Mouse (Mus musculus) WW6 (cell line): ENCODE results near the gene Btbd35f5.
"Not testable (repeated sequence)": the region's sequence is repeated elsewhere in the genome, so short reads cannot be mapped to it uniquely, and the experiment has no call there.

Source experiments
- DNase-seq: peaks from one replicate; pipeline ENCODE4 v3.0.0-alpha.2; 2013; ENCODE audit warnings: low read depth, low spot score

Gene Btbd35f5

GRCm38 (mm10) chrX:32973597-32973996 is at the start of gene Btbd35f5:
Btbd35f5 (plus strand) TSS chrX:32973897.
- DNase-seq = not testable (repeated sequence)

- not testable (repeated sequence) for DNase-seq
Measured at GRCm38 (mm10) chrX:32941468-32941867, 32.2 kb upstream of the Btbd35f5 start, which contains the start of gene Gm21789. Gm21789 (plus strand) TSS chrX:32941768.
